23 mouse cellular contexts compared by ENCODE assay signal in genomic region chr16:49505271-49505670, GRCm38 (mm10).
DNase-seq lines count a peak whose midpoint lies in the region; ATAC-seq and TF ChIP-seq lines count a peak whose summit lies in the region.
"Had no signal": no experiment of that assay in that cellular context is flagged by ENCODE, and none has a peak within 500 bp of the region (broad histone marks: within the 10 kb centered on the region; RNA-seq: fewer than 3 reads in every experiment).

No protein-coding gene starts in this region.

- no peaks in the 10 kb centered on the region for H3K36me3 ChIP-seq in kidney, embryonic 16.5 days (ENCODE audit: insufficient read depth, low read length)
- no peaks in the 10 kb centered on the region for H3K36me3 ChIP-seq in liver, postnatal 0 days (replicated peaks; ENCODE audit: insufficient read depth, low read length)
- H3K36me3 ChIP-seq: embryonic facial prominence, embryonic 13.5 days; forebrain, embryonic 12.5 days; heart, embryonic 15.5 days; limb, embryonic 10.5 days; midbrain, embryonic 15.5 days; neural tube, embryonic 12.5 days had no signal

- no peak overlapping the region for H3K4me2 ChIP-seq in kidney, embryonic 16.5 days (replicated peaks; ENCODE audit: low read depth, low read length)
- no peak overlapping the region for H3K4me2 ChIP-seq in liver, postnatal 0 days (ENCODE audit: low read depth, low read length)
- H3K4me2 ChIP-seq: embryonic facial prominence, embryonic 13.5 days; forebrain, embryonic 12.5 days; heart, embryonic 15.5 days; hindbrain, embryonic 14.5 days; midbrain, embryonic 15.5 days; neural tube, embryonic 12.5 days had no signal

- 34% methylated on average over 9 of the region's 9 CpGs for WGBS in kidney, embryonic 16.5 days
- 73% methylated on average over 9 of the region's 9 CpGs for WGBS in liver, postnatal 0 days (ENCODE audit: insufficient replicate concordance)

- H3K27ac ChIP-seq in kidney, embryonic 16.5 days (ENCODE audit: low read length), result no peak overlapping the region
- H3K27ac ChIP-seq in bone marrow macrophage, adult 2 months (ENCODE audit: insufficient read depth, low read depth, low read length), result peak overlapping the region; percentile 24; the same call in 1 of the 2 replicates
- no peak overlapping the region for H3K27ac ChIP-seq in liver, postnatal 0 days (ENCODE audit: low read depth)
- H3K27ac ChIP-seq: embryonic facial prominence, embryonic 13.5 days; forebrain, embryonic 12.5 days; gastrocnemius, adult 2 months; heart, embryonic 15.5 days; hindbrain, embryonic 14.5 days; layer of hippocampus, adult 2 months; limb, embryonic 10.5 days; midbrain, embryonic 15.5 days; neural tube, embryonic 12.5 days had no signal

- no peaks in the 10 kb centered on the region for H3K9me3 ChIP-seq in kidney, embryonic 16.5 days (ENCODE audit: low read length)
- H3K9me3 ChIP-seq in liver, postnatal 0 days (ENCODE audit: low read length), result no peaks in the 10 kb centered on the region
- H3K9me3 ChIP-seq: embryonic facial prominence, embryonic 13.5 days; forebrain, embryonic 12.5 days; heart, embryonic 15.5 days; limb, embryonic 10.5 days; midbrain, embryonic 15.5 days; neural tube, embryonic 12.5 days had no signal

- peak; percentile 39; the same call in 1 of the 2 replicates for ATAC-seq in kidney, embryonic 16.5 days (ENCODE audit: low FRiP score, low TSS enrichment)
- peak; percentile 23; the same call in 1 of the 2 replicates for ATAC-seq in liver, postnatal 0 days
- ATAC-seq: inflammation-experienced regulatory T-cells, adult 6 months; midbrain, embryonic 15.5 days had no signal

- TF ChIP-seq CTCF in bone marrow macrophage, adult 2 months (IDR thresholded peaks at IDR 0.05; ENCODE audit: low read depth, low read length), result no peak
- no peak for TF ChIP-seq CTCF in liver, postnatal 0 days (IDR thresholded peaks at IDR 0.05; ENCODE audit: low read depth)

- no peak overlapping the region for H3K4me3 ChIP-seq in kidney, embryonic 16.5 days (ENCODE audit: low read length)
- no peak overlapping the region for H3K4me3 ChIP-seq in bone marrow macrophage, adult 2 months (ENCODE audit: insufficient read depth, low read length)
- no peak overlapping the region for H3K4me3 ChIP-seq in liver, postnatal 0 days (ENCODE audit: low read depth, low read length)
- H3K4me3 ChIP-seq: embryonic facial prominence, embryonic 13.5 days; erythroblast, embryonic 14.5 days; forebrain, embryonic 12.5 days; gastrocnemius, adult 2 months; heart, embryonic 15.5 days; layer of hippocampus, adult 2 months; limb, embryonic 10.5 days; midbrain, embryonic 15.5 days; neural tube, embryonic 12.5 days had no signal

- TF ChIP-seq EP300 in liver, postnatal 0 days (IDR thresholded peaks at IDR 0.05; ENCODE audit: low read depth), result no peak

- peaks cover 12% of the 10 kb centered on the region for H3K4me1 ChIP-seq in kidney, embryonic 16.5 days (ENCODE audit: insufficient read depth, low read length)
- H3K4me1 ChIP-seq in bone marrow macrophage, adult 2 months (ENCODE audit: control insufficient read depth, insufficient read depth, low read length), result peaks cover 14% of the 10 kb centered on the region
- H3K4me1 ChIP-seq in liver, postnatal 0 days (ENCODE audit: insufficient read depth), result no peaks in the 10 kb centered on the region
- H3K4me1 ChIP-seq: embryonic facial prominence, embryonic 13.5 days; forebrain, embryonic 12.5 days; heart, embryonic 15.5 days; limb, embryonic 10.5 days; midbrain, embryonic 15.5 days; neural tube, embryonic 12.5 days had no signal

- no peaks in the 10 kb centered on the region for H3K27me3 ChIP-seq in kidney, embryonic 16.5 days (ENCODE audit: insufficient read depth, low read length)
- H3K27me3 ChIP-seq in liver, postnatal 0 days (ENCODE audit: insufficient read depth, low read length), result no peaks in the 10 kb centered on the region
- H3K27me3 ChIP-seq: embryonic facial prominence, embryonic 13.5 days; forebrain, embryonic 12.5 days; heart, embryonic 15.5 days; midbrain, embryonic 15.5 days; neural tube, embryonic 12.5 days had no signal

- H3K9ac ChIP-seq in kidney, embryonic 16.5 days (replicated peaks; ENCODE audit: low read length), result no peak overlapping the region
- no peak overlapping the region for H3K9ac ChIP-seq in liver, postnatal 0 days (replicated peaks)
- H3K9ac ChIP-seq: embryonic facial prominence, embryonic 13.5 days; forebrain, embryonic 12.5 days; heart, embryonic 15.5 days; hindbrain, embryonic 14.5 days; midbrain, embryonic 15.5 days; neural tube, embryonic 12.5 days had no signal

- no peak for DNase-seq in kidney, postnatal 14 days
- DNase-seq in liver, postnatal 0 days, result no peak
- DNase-seq in lung, postnatal 25 days (ENCODE audit: low spot score), result peak; percentile 52
- DNase-seq in urinary bladder, postnatal 4 days (ENCODE audit: low spot score in 2 of 2), result no peak
- no peak for DNase-seq in cerebellum, postnatal 36 days
- DNase-seq: cerebellum, postnatal 14 days; embryo, embryonic 11 days; gastrocnemius, adult 2 months; heart, postnatal 36 days; retina, postnatal 1 day; thymus, postnatal 36 days had no signal

- no peak for TF ChIP-seq POLR2A in bone marrow macrophage, adult 2 months (IDR thresholded peaks at IDR 0.05; ENCODE audit: borderline replicate concordance, low read depth, low read length)
